Mouse (Mus musculus): ENCODE results near the gene Usp54. TPM values are rescaled to one million over a fixed set of nuclear protein-coding genes. Genes with fewer than 3 reads are reported as not detected.

Usp54 gene
- total RNA-seq (2021), result 10 to 100 TPM; 38.6 to 51.9 TPM
- long read RNA-seq, experiment 1, partial matches to known transcripts, result 5 of 8 reads
- long read RNA-seq, experiment 1, other reads (novel, unspliced or antisense), result 3 of 8 reads
- long read RNA-seq, experiment 2, partial matches to known transcripts, result 1 of 3 reads
- long read RNA-seq, experiment 2, other reads (novel, unspliced or antisense), result 2 of 3 reads

DNA sequence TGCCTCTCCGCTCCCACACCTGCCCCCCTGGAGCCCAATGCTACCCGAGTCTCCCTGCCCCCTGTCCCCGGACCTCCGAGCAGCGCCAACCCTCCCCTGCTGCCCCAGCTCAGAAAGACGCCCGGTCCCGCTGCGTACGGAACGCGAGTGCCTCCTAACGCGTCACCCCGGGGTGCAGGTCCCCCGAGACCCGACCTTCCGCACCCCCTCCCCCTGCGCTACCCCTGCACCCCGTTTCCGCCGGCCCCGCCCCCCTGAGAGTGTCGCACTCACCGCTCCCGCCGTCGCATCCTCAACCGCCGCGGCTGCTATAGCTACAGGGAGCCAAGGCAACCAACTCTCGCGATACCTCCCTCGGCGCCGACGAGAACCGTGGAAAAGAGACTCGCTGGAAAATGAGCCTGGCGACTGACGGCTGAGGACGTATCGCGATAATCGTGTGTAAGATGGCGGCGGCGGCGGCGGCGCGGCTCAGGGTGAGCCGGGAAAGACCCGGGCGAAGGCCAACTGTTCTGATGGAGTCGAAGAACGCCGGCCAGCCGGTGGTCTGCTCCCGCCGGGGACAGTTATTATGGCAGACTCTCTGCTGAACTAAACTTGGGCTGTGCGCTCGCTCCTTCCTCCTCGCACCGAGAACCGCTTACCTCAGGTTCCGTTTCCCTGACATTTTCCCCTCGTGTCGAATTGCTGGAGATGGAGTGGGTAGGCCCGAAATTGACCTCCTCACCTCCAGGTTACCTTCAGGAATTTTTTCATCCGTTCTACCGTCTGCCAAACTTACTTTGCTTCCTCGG, at the start of gene Usp54:
TSS of gene Usp54 (minus strand) at position 420 of the 794 bp plus-strand sequence.
- peak; percentile 97 for DNase-seq (ENCODE audit: low spot score in 2 of 2)

DNA sequence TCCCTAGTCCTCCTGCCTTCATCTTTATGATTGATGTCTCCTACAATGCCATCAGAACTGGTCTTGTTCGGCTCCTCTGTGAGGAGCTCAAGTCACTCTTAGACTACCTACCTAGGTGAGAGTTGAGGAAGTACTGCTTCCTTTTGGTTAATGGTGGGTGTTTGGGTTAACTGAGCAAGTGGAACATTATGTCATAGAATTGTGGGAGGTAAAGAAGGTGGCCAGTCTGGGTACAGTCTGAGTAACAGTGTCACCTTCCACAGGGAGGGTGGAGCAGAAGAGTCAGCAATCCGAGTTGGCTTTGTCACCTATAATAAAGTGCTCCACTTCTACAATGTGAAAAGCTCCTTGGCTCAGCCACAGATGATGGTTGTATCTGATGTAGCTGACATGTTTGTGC, 48.1 kb upstream of the Usp54 start:
- no peak for DNase-seq (ENCODE audit: low spot score in 2 of 2)

DNA sequence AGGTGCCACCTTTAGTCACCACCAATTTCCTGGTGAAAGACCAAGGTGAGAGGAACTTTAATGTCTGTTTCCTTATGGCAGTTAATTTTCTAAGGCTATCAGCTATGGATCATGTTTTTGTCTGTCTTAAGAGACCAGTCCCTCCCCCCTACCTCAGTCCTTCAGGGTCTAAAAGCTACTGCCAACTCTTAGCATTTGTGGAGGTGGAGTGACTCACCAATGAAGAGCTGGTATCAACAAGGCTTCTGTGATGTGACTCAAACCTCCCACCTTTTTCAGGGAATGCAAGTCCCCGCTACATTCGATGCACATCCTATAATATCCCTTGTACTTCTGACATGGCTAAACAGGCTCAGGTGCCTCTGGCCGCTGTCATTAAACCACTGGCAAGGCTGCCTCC, 45.7 kb upstream of the Usp54 start:
- no peak for DNase-seq (ENCODE audit: low spot score in 2 of 2)

DNA sequence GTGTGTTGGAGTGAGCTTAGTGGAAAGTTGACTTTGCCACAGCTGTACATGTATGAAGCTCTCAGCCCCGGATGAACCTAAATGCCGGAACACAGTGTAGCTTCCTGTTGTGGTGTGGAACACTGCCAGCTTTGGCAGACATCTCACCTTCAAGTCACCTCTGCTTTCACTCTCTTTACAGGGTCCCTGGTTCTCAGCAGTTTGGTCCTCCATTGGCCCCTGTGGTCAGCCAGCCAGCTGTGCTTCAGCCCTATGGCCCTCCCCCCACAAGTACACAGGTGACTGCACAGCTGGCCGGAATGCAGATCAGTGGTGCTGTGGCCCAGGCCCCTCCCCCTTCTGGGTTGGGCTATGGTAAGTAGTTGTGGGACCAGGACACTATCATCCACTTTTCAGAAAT, 41.6 kb upstream of the Usp54 start:
- no peak for DNase-seq (ENCODE audit: low spot score in 2 of 2)

DNA sequence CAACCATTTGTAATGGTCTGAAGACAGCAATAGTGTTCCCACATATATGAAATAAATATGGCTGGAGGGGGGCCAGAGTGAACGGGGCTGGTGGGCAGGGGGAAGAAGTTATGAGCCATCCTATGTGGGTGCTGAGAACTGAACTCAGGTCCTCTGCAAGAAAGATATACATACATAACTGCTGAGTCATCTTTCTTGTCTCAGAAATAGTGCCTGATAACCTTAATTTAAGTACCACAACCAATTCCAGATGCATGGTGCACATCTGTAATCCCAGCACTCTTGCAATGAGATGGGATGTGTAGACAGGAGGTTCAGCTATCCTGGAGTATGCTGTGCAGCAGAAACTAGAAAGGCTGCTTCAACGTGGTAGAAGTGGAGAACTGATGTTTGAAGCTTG, 40.9 kb upstream of the Usp54 start:
- DNase-seq (ENCODE audit: low spot score in 2 of 2), result no peak

DNA sequence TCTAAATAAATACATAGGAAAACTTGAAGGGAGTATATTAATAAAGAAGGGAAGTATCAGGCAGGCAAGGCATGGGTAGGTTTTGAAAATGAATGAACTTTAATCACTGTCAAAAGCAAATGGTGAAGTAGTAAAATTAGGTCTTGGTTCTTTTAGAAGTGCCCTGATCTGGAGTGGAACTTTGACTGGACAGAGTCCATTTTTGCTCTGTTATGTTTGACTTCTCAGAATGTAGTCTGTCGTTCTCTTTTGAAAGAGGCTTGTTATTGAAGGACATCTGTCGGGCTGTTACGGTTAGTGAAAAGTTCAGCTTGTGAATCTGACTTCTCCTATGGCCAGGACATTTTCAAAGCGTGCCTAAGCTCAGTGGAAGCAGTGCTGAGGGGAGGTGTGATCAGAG, 37.0 kb upstream of the Usp54 start:
- no peak for DNase-seq (ENCODE audit: low spot score in 2 of 2)

DNA sequence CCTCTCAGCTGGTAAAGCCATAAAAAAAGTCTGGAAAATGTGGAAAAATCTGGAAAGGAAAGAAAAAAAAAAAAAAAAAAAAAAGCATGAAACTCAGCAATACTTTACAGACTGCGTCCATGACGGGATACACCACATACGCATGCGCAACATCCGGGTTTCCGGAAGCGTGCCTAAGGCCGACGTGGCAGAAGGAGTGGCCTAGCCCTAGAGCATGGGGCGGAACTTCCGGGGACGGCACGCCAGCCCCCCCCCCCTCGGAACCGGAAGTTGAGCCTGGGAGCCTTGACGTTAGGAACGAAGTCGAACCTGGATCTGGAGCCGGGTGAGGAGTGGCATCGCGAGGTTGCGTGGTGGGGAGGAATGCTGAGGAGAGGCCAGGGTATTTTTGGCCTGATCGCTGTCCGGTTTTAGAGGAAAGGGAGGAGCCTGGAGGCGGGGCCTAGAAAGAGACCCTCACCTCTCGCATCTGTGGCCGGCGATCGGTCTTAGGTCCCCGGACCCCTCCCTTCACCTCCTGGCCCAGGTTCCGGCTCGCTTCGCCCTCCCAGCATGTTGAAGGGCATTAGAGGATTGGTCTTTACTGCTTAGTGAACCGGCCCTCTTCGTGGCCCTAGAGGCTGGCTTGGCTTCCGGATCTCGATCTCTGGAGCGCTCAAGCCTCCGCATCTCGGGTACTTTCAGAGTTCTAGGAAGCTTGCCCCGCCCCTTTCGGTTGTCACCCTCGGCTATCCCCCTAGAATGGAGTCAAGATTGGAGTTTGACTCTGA, 33.4 kb upstream of the Usp54 start, which contains the start of gene Sec24c:
TSS of gene Sec24c (plus strand) at position 245 of the 770 bp plus-strand sequence.
- DNase-seq (ENCODE audit: low spot score in 2 of 2), result peak; percentile 95 to 98

DNA sequence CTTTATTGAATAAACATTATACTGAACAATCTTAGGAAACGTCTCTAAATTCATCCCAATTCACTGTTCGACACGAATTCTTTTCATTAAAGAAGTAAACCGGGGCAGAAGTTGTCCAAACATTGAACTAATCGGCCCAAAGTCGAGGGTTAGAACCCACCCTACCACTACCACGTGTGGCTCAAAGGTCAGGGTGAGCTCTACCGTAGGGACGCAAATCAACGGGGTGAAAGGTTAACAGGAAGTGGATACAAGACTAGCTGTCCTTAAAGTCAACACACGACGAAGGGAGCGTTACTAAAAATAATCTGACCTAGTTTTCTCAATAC, 32.8 kb upstream of the Usp54 start:
- DNase-seq (ENCODE audit: low spot score in 2 of 2), result peak in 1 of 2 experiments; percentile 18

DNA sequence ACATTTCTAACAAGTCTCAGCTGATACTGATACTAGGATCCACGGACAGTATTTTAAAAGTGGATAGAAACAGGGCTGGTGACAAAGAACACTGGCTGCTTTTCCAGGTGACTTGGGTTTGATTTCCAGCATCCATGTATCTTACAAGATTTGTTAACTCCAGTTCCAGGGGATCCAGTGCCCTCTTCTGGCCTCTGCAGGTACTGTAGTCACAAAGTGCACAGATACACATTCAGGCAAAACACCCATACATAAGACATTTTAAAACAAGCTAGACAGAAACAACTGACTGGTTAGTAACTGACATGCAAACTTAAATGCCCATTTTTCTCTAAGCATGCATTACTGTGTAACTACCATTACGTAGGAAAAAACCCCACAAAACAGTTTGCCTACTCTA, 32.1 kb upstream of the Usp54 start:
- no peak for DNase-seq (ENCODE audit: low spot score in 2 of 2)

DNA sequence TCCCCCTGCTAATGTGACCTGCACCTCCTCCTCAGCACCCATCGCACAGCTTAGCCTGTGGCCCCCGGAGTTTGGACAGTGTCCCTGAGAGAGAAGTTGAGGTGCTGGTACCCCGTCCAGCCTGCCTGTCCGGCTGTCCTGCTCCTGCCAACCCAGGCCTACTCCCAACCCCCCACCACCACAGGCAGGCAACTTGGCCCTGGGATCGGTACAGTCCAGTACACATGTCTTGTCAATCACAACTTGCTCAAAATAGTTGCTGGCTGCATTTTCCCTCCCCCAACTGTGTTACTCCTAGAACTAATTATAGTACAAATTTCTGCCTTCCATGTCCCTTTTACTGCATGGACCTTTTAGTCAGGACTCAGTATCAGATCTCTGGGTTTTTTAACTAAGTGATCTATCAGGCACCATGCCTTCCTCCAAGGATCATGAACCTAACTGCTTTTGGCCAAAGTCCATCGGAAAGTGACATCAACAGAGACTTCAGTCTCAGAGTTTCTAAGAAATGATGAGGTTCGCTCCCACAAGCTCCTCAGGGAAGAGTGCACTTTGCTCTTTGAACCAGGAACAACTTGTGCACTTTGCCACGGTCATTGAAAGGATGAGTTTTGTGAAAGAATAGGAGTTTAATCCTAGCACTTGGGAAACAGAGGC, 27.4 kb upstream of the Usp54 start, which contains the start of gene Synpo2l:
TSS of gene Synpo2l (minus strand) at position 201 of the 657 bp plus-strand sequence.
- no peak for DNase-seq (ENCODE audit: low spot score in 2 of 2)

DNA sequence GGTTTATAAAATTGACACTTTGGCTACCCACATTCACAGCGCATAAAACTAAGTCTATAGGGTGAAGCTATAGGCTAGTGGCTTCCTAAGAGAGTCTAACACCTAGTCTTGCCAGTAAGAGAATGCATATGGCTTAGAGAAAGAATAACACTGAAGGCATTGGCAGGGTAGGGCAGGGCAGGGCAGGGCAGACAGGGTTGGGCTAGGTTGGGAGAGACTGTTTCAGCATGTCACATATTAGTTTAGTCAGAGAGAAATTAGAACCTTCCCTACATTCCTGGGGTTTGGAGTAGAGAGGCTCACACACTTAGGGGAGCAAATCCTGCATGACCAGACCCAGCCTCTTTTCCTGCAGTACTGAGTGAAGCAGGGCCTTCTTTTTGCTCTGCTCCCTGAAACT, 26.6 kb upstream of the Usp54 start:
- DNase-seq (ENCODE audit: low spot score in 2 of 2), result no peak

DNA sequence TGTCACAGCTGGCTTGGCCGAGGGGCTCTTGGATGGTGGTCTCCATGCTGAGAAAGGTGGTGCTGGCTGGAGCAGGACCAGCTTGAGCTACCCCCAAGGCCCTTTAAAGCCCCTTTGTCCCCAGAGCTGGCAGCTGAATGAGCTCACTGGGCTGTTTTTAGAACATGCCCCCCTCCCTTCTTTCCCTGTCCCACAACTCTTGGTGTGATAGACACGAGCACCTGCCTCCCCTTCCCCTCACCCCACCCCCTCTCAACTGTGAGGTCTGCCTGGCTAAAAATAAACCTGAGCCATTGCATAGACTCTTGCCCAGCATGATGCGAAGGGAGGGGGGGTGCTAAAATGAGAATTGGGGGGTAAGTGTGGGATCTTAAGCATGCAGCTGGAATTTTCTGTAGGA, 23.6 kb upstream of the Usp54 start:
- DNase-seq (ENCODE audit: low spot score in 2 of 2), result no peak

DNA sequence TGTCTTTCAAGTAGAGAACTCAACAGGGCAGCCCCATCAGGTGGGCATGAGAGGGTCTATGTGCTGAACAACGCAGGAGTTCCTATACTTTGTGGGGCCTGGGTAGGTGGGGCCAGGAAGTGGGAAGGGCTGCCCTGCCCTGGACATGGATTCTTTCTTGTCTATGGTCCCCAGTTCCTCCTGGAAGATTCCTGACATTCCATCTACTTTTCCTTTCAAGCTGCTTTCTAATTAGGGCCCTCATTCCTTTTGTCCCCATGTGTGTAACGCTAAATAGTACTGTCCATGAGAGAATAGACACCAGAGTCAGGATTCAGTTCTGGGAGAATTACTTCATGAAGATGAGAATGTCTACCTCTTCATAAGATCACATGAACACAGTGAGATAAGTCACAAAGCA, 22.7 kb upstream of the Usp54 start:
- no peak for DNase-seq (ENCODE audit: low spot score in 2 of 2)

DNA sequence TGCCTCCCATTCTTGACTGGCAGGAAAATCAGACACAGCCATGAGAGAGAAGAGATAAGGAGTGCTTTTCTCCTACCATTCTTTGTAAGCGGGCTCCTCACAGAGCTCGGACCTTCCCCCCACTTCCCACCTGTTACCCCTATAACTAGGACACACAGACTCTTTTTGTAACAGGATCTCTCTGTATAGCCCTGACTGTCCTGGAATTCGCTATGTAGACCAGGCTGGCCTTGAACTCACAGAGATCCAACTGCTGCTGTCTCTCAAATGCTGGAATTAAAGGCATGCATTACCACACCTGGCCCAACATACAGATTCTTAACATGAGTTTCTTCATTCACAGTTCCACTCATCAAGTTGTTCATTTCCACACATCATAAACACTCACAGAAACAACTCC, 21.9 kb upstream of the Usp54 start:
- DNase-seq (ENCODE audit: low spot score in 2 of 2), result no peak

DNA sequence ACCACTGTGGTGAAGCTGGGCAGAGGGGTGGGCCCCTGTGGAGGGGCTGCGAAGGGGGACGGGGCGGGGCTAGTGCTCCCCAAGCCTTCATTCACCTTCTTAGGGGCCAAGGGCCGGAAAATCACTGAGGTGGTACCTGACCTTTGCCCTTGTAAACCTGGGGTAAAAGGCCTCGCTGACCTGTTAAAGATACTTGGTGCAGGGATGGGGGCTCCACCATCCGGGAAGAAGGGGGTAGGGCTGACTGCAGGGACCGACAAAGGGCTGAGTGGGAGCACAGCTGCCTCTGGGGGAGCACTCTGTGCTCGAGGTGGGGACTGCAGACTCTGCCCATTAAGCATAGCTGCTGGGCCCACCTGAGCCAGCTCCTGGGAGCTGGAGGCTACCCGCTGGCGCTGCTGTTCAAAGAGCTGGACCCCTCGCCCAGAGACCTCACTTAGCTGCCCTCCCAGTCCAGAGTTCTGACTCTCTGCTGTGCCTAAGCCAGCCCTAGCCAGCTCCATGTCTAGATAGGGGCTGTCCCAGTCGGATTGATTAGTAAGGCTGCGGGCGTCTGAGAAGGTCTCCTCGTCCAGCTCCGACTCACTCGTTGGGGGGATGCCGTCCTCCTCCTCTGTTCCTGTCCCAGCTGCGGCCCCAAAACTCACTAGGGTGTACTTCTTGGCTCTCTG, 20.9 kb upstream of the Usp54 start:
- DNase-seq (ENCODE audit: low spot score in 2 of 2), result peak in 1 of 2 experiments; percentile 45

DNA sequence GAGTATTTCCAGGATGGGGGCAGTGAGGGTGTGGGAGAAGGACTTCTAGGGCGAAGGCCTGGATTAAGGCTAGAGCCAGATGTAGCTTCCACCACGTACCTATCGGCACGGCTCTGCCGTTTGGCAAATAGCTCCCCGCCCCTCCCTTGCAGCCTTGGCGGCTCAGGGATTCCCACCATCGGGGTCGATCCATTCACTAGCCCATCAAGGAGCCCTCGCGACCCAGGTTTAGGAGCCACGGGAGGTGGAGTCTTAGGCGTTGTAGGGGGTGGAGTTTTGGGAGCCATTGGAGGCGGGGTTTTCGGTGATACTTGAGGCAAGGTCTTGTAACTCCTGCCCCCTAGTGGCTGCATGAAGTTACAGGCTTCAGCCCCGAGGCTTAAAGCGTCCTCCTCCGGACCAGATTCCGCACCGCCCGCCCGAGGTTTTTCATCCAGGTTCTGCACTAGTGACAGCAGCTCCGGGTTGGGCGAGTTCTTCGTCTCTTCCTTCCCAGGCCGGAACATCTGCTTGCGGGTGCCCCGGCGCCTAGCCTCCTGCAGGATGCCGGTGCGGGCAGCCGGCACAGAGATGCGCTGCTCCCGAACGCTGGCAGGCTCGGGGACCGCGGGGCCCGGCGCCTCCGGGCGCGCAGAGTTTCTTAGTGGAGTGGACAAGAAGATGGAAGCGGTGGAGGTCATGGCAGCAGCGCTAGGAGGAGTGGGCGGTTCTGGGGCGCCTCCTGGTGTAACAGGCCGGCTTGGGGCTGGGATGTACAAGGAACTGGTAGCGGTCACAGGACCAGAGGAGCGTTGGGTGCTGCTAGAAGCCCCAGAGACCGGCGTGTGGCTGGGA, 20.2 kb upstream of the Usp54 start:
- peak; percentile 93 to 97 for DNase-seq (ENCODE audit: low spot score in 2 of 2)

DNA sequence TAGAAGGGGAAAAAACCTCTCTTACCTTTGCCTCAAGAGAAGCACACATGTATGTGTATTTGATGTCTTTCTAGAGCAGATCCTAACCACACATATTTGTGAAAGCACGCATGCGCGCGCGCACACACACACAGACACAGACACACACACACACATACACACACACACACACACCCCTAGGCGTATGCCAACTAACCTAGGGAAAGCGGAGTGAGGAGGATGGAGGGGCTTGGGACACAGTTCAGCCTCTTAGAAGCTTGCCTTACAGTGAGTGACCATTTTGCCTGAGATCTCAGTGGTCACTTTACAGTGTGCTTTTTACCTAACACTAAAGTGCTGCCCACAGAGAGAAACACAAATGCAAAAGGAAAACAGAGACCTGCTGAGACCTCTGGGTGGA, 18.8 kb upstream of the Usp54 start:
- no peak for DNase-seq (ENCODE audit: low spot score in 2 of 2)

DNA sequence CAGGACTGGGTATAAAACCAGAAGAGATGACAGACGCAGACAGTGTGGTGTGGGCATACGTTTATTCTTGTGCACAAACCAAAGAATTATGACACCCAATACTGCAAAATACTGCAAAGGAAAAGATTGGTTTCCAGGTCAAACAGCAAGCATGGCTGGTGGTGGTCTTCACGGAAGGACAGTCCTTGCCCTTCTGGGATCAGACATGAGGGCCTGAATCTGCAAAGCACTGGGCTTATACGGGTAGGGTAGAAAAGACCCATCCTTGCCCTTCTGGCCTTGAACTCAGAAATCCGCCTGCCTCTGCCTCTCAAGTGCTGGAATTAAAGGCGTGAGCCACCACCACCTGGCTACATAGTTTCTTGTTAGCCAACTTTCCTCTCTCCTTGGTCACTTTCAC, 18.0 kb upstream of the Usp54 start:
- no peak for DNase-seq (ENCODE audit: low spot score in 2 of 2)

DNA sequence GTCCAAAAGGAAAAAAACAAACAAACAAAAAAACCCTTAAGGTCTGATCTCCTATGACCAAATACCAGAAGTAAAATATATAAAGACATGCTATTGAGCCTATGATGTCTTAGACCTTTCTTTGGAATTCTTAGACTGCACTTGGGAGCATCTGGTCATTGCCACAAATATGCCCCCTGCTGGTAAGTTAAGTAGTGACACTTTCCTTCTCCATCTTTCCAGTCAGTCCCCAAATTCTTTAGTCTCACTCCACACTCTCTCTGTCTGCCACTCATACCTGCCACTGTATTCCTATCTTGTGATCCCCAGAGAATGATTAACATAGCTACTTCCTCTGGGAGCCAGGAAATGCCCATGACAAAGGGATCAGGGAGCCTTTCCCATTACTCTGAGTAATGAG, 17.5 kb upstream of the Usp54 start:
- peak in 1 of 2 experiments; percentile 66 for DNase-seq (ENCODE audit: low spot score in 2 of 2)

DNA sequence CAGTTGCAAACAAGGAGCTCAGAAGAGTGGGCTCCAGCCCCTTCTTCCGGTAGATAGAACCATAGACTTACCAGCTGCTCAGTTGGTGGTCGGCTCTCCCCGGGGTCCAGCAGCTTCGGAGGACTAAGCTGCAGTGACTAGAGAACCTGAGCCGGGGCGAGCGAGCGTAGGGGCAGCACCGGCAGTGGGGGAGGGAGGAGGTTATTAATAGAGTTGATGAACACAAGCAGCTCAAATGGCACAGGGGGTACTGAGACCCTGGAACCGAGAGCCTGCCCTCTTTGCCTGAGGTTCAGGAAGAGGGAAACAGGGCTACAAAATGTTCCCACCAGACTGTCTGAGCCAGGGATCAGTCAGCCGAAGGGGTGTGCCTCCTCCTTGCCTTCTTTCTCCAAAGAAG, 15.5 kb upstream of the Usp54 start, which contains the start of gene Myoz1:
TSS of gene Myoz1 (minus strand) at position 180 of the 400 bp plus-strand sequence.
- no peak for DNase-seq (ENCODE audit: low spot score in 2 of 2)

Data from layer of hippocampus, postnatal 14 days (tissue).